Mouse (Mus musculus): ENCODE data around the gene Minos1.

GRCm38 (mm10) chr4:139074060-139074459, 56.9 kb downstream of the Minos1 start:
- TF ChIP-seq POLR2A (IDR thresholded peaks at IDR 0.05; ENCODE audit: insufficient read depth, low read length) (no peak), CTCF (IDR thresholded peaks at IDR 0.05; ENCODE audit: low read depth, low read length) (no peak), EP300 (IDR thresholded peaks at IDR 0.05; ENCODE audit: insufficient read depth, low read depth, low read length) (no peak)

Measured in ES-Bruce4 (cell line).